Mouse (Mus musculus): Measurements from ENCODE around the gene 4921536K21Rik. TPM values are rescaled to one million over a fixed set of nuclear protein-coding genes. Genes with fewer than 3 reads are reported as not detected.

Gene 4921536K21Rik
- total RNA-seq, 2 experiments from 2014 or later: not detected

DNA sequence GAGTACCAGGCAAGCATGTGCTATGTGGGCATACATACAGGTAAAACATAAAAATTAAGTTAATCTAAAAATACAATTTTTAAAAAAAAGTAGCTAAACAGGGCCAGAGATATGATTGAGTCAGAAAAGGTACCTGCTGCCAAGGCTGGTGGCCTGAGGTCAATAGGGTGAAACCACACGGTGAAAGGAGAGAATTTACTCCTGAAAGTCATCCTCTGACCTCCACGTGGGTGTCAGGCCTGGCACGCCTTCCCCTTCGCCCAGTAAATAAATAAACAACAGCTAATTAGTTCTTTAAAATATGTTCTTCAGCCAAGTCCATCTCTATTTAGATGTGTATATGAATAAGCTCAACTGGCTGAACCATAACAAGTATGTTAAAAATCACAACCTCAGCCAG, 34.5 kb downstream of the 4921536K21Rik start:
- ATAC-seq (replicated peaks; ENCODE audit: poor library complexity, severe bottlenecking): no peak

DNA sequence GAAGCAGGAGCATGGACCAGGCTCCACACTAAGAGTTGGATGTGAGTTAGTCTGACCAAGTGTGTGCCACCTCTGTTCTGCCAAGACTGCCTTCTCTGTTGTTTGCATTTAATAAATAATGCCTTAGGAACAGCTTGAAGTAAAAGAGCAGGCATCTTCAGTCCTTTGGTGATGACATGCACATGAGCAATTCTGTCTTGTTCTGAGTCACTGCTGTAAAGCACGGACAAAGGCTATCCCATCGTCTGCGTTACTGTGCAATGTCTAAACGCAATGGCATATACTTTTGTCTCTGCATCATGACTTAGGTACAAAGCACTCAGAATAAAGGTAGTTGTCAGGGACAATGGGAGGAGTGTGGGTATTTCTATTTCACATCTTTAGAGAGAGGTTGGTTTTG, 35.1 kb downstream of the 4921536K21Rik start:
- no peak for ATAC-seq (replicated peaks; ENCODE audit: poor library complexity, severe bottlenecking)

DNA sequence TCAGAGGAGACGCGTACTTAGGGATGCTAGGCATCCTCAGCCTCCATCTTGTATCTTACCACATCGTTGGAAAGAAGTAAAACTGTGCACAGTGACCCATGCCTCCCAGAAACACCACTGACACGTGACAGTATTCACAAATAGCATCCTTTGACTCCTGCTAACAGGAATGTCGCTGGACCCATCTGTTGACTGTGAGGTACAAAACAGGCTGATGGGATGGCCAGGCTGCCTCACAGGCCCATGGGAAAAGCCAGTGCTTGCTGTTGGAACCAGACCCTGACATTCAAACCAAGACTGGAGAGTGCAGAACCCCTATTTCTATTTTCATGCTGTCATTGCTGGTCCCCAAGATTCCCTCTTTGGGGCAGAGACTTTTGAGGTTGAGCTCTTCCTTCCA, 37.0 kb downstream of the 4921536K21Rik start:
- ATAC-seq (replicated peaks; ENCODE audit: poor library complexity, severe bottlenecking): no peak

DNA sequence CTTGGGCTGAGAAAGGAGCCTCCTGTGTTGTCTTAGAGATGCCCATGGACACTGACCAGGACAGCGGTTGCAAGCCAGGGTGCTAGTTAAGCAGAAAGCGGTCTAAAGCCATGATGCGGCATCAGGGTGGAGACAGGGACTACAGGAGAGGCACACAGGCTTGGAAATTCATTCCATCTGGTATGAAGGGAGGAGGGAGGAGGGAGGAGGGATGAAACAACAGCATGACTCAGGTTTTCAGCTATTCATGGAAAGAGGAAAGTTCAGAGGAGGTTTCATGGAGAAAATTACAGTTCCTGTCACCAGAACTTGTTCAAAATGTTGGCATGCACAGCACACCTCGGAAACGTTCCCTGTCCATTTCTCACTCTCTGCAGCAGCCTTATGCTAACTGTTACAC, 39.1 kb downstream of the 4921536K21Rik start:
- ATAC-seq (replicated peaks; ENCODE audit: poor library complexity, severe bottlenecking): no peak

DNA sequence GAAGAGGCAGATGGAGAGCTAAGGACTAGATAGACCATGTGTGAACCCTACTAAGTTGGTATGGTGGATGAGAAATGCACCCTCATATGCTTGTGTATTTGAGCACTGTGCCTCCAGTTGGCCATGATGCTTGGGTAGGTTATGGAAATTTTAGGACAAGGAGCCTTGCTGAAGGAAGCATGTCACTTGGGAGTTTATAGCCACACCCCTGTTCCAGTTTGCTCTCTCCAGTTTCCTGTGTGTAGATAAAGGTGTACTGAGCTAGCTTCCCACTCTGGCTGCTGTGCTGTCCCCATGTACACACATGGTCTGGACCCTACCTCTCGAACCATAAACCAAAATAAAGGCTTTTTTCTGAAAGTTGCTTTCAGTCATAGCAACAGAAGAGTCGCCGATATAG, 40.7 kb downstream of the 4921536K21Rik start:
- ATAC-seq (replicated peaks; ENCODE audit: poor library complexity, severe bottlenecking): no peak

DNA sequence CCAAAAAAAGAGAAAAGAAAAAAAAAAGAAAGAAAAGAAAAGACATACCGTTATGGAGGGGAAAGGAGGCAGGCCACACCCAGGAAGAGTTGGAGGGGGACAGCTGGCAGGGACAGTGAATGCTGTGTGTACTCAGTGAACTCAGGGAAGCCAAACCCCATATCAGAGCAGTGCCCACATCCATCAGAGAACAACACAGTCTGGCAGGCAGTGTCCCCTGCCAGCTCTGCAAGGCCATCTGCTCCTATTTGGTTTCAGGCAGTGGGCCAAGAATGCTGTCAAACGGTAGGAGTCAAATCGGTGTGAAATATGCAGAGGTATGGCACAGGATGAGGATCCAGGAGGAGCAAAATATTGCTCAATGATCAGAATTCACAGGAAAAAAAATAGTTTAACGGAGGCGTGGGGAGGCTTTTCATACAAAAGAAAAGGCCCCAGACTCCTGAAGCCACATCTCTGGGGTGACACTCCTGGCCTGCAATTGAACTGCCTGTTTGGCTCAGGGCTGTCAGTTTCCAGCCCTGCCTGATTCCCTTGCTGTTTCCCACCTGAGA, 41.3 kb downstream of the 4921536K21Rik start:
- ATAC-seq (replicated peaks; ENCODE audit: poor library complexity, severe bottlenecking): no peak

DNA sequence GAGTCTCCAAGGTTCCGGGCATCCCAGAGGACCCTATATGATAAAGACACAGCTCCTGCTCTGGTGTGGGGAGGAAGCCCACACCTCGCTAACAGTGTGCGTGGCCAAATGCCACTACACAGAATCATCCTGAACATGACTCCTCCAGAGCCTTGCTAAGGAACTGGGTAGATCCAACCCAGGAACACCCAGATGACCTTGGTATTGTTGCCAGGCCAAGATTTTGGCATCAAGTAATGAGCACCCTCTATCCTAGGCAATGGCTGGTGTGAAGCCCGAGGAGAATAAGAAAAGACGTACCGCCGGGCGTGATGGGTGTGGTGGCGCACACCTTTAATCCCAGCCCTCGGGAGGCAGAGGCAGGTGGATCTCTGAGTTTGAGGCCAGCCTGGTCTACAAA, 41.9 kb downstream of the 4921536K21Rik start:
- no peak for ATAC-seq (replicated peaks; ENCODE audit: poor library complexity, severe bottlenecking)

DNA sequence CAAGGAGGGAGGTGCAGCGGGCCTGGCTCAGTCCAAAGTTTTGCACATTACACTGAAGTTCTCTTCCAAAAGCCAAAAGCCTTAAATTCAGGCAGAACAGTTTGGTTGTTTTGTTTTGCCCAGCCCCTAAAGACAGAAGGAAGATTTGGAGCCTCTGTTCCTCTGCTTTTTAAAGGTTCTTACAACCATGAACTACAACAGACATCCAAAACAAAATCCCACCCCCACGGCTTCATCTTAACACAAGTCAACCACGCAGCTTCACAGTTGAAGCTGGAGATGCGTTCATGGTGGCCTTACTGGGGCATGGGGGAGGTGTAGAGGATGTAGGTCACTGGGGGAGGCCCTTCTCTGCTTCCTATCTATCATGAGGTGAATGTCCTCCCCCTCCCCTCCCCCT, 43.0 kb downstream of the 4921536K21Rik start:
- ATAC-seq (replicated peaks; ENCODE audit: poor library complexity, severe bottlenecking): no peak

DNA sequence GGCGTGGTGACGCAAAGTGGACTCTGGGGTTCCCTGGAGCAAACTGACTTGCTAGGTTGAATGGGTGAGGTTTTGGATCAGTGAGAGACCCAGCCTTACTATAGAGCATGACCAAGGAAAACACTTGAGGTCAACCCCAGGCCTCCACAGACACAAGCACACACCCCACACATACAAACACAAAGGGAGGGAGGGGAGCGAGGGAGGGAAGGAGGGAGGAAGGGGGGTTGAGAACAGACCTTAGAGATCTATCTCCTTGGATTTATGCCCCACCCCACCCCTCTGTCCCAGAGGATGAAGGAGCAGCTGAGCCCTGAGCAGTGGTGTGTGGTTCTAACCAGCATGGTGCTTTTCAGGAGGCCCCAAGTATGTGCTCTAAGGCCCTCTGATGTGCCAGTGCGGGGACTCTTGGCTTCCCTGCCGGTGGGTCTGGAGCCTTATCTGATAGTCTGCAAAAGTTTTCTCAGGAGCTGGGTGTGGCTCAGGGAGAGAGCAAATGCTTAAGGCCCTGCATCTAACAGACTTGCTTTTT, 44.1 kb downstream of the 4921536K21Rik start:
- ATAC-seq (replicated peaks; ENCODE audit: poor library complexity, severe bottlenecking): no peak

DNA sequence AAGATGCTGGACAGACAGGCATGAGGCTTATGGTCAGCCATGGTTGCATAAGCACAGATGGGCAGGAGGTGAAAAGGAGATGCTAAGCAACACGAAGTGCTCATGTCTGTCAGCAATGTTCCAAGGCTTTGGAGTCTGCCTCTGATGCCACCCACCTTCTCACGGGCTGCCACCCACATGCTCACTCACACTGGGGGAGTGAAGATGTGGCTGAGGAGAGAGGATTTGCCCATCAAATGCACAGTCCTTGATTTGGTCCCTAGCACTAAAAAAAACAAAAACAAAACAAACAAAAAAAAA, 44.6 kb downstream of the 4921536K21Rik start:
- ATAC-seq (replicated peaks; ENCODE audit: poor library complexity, severe bottlenecking): no peak

DNA sequence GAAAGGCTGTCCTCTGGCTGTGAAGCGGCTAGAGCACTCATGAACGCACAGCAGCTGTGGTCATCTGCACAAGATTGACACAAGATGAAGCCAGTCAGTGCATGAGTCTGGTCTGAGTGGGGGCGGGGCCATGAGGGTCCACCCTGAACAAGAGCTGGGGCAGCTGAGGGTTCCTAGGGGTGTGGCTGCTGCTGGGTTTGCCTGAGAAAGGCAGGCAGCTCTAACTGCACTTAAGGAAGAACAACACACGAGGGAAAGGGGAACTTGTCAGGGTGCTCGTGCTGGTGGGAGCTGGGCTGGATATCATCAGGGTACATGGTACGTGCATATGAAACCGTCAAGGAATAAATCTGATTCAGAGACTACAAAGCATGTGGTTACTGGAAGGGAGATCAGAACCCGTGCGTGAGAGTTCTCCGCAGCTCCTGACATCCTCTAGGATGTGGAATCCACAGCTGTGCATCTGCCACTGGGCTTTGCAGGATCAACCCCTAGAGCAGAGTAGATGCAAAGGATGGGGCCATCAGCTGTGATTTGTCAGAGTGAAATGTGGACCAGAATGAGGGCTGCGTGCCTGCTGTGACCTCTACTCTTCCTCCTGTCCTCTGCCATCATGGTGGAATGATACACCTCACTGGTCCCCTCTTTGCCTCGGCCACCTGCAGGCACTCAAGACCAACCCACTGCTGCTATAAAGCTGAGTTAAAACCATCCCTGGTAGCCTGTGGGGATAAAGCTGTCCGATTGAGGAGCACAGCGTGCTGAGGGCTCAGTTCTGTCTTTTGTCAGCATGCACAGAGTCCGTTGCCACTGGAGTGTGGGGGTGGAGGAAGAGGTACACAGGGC, 45.2 kb downstream of the 4921536K21Rik start:
- ATAC-seq (replicated peaks; ENCODE audit: poor library complexity, severe bottlenecking): peak; percentile 25; the same call in 1 of the 2 replicates

DNA sequence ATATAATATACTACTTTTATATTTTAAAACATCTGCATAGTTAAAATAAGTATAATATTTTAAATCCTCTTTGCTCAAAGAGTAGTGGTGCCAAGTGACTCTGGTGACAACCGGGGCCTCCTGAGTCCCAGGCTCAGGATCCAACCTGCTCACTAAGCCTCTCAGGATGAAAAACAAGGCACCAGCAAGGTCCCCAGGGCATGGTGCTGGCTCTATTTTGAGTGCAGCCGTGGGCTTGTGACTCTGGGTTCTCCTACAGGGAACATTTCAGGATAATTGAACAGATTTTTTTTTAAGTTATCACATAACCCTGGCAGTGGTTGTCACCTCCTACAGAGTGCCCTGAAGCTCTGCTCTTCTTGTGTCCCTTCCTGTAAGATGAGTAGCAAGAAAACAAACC, 48.5 kb downstream of the 4921536K21Rik start:
- no peak for ATAC-seq (replicated peaks; ENCODE audit: poor library complexity, severe bottlenecking)

DNA sequence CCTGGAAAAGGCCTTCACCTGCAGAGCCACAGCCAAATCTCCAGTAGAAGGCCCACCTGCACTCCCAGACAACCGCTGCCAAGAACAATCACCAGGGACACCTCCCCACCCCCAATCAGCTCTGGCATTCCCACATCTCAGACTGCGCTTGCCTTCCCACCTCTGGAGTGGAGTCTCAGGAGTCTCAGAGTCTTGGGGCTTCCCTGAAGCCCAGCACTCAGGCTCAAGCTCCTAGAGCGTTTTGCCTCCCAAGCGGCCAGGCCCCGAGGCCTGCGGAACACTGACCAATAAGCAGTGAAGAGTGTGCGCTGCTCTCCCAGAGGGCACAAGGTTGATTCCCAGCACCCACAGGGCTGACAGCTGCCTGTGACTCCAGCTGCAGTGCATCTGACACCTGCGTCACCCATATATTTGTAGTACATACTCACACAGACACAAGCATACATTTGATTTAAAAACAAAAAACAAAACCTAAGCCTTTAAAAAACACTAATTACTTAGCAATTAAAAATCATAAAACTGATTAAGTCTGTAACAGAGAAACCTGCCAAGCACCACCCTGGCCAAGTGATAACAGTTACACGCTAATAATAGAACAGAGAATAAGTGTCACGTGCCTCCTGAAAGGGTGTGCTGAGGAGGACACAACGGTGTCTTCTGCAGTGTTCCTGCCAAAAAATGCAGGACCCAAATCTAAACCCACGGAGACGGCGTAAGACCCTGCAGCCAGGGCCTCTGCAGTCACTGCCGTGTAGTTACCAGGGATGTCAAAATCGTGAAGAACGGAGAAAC, 50.8 kb downstream of the 4921536K21Rik start:
- no peak for ATAC-seq (replicated peaks; ENCODE audit: poor library complexity, severe bottlenecking)

Other genes with a start within 250 kb of the 4921536K21Rik start
- 31.1 and 46.1 TPM in 2 replicates for gene Morc2a, start 245.9 kb downstream of the 4921536K21Rik start, total RNA-seq (2014; fragmentation: Nextera tagmentation)
- gene Morc2a, start 245.9 kb downstream of the 4921536K21Rik start, total RNA-seq (2017): 31.2 and 32.7 TPM in 2 replicates
- 0.19 TPM in 1 of 2 replicates, not detected in the other for gene Osbp2, start 31.2 kb downstream of the 4921536K21Rik start, total RNA-seq (2014; fragmentation: Nextera tagmentation)
- not detected in 2 replicates for gene Osbp2, start 31.2 kb downstream of the 4921536K21Rik start, total RNA-seq (2017)
- 0.39 and 1.7 TPM in 2 replicates for gene Dusp18, start 142 bp upstream of the 4921536K21Rik start, total RNA-seq (2014; fragmentation: Nextera tagmentation)
- gene Dusp18, start 142 bp upstream of the 4921536K21Rik start, total RNA-seq (2017): 0.60 and 0.67 TPM in 2 replicates
- 1.2 and 2.1 TPM in 2 replicates for gene Slc35e4, start 19.6 kb upstream of the 4921536K21Rik start, total RNA-seq (2014; fragmentation: Nextera tagmentation)
- gene Slc35e4, start 19.6 kb upstream of the 4921536K21Rik start, total RNA-seq (2017): 2.4 and 2.8 TPM in 2 replicates
- 69.5 and 77.3 TPM in 2 replicates for gene Tcn2, start 37.1 kb upstream of the 4921536K21Rik start, total RNA-seq (2014; fragmentation: Nextera tagmentation)
- 46.0 and 51.7 TPM in 2 replicates for gene Tcn2, start 37.1 kb upstream of the 4921536K21Rik start, total RNA-seq (2017)
- 69.2 and 87.0 TPM in 2 replicates for gene Pes1, start 68.9 kb upstream of the 4921536K21Rik start, total RNA-seq (2014; fragmentation: Nextera tagmentation)
- gene Pes1, start 68.9 kb upstream of the 4921536K21Rik start, total RNA-seq (2017): 124 and 182 TPM in 2 replicates
- not detected in 2 replicates for gene 4930556J24Rik, start 81.7 kb upstream of the 4921536K21Rik start, total RNA-seq (2014; fragmentation: Nextera tagmentation)
- gene 4930556J24Rik, start 81.7 kb upstream of the 4921536K21Rik start, total RNA-seq (2017): not detected in 2 replicates
- 0.21 and 1.3 TPM in 2 replicates for gene Gal3st1, start 88.5 kb upstream of the 4921536K21Rik start, total RNA-seq (2014; fragmentation: Nextera tagmentation)
- gene Gal3st1, start 88.5 kb upstream of the 4921536K21Rik start, total RNA-seq (2017): 0.62 and 1.0 TPM in 2 replicates
- gene Sec14l4, start 136.4 kb upstream of the 4921536K21Rik start, total RNA-seq (2014; fragmentation: Nextera tagmentation): not detected in 2 replicates
- not detected in 2 replicates for gene Sec14l4, start 136.4 kb upstream of the 4921536K21Rik start, total RNA-seq (2017)
- gene Sec14l3, start 169.7 kb upstream of the 4921536K21Rik start, total RNA-seq (2014; fragmentation: Nextera tagmentation): not detected in 2 replicates
- gene Sec14l3, start 169.7 kb upstream of the 4921536K21Rik start, total RNA-seq (2017): not detected in 2 replicates
- 9.9 and 11.1 TPM in 2 replicates for gene Mtfp1, start 200.3 kb upstream of the 4921536K21Rik start, total RNA-seq (2014; fragmentation: Nextera tagmentation)
- 8.7 and 13.3 TPM in 2 replicates for gene Mtfp1, start 200.3 kb upstream of the 4921536K21Rik start, total RNA-seq (2017)
- not detected in 2 replicates for gene Sec14l2, start 228.3 kb upstream of the 4921536K21Rik start, total RNA-seq (2014; fragmentation: Nextera tagmentation)
- not detected in 2 replicates for gene Sec14l2, start 228.3 kb upstream of the 4921536K21Rik start, total RNA-seq (2017)
- 10.5 and 13.1 TPM in 2 replicates for gene Rnf215, start 240.1 kb upstream of the 4921536K21Rik start, total RNA-seq (2014; fragmentation: Nextera tagmentation)
- gene Rnf215, start 240.1 kb upstream of the 4921536K21Rik start, total RNA-seq (2017): 6.6 and 7.8 TPM in 2 replicates

Data from granulocyte monocyte progenitor cell, adult 5-6 weeks (primary cell).